Mouse (Mus musculus) thymus, postnatal 36 days (tissue): ENCODE results near the gene Cntnap2.

Experiments used
- DNase-seq, 2 experiments: peaks; one replicate each; pipeline ENCODE4 v3.0.0; 2022; ENCODE audit warnings: mixed read lengths in 2 of 2

Cntnap2 gene

GRCm38 (mm10) chr6:45945144-45945985, 886.2 kb downstream of the Cntnap2 start:
- DNase-seq = no peak

DNA sequence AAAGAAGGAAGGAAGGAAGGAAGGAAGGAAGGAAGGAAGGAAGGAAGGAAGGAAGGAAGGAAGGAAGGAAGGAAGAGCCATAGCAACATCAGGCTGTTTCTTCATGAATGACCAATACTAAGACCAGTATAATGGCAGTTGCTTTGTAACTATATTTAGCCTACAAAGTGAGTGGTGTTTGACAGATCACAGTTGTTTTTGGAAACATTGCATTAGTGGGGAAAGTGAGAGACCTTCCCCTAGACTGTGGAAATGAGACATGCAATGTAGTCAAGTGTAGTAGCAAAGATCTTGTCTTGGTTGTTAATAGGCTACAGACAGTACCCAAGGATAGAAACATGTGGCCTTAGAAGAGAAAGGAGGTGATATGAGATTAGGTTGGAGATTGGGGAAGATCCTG, 895.6 kb downstream of the Cntnap2 start:
- DNase-seq = no peak

- no peak for DNase-seq
Observed at GRCm38 (mm10) chr6:45964494-45964893, 905.3 kb downstream of the Cntnap2 start.

GRCm38 (mm10) chr6:45974471-45975154, 915.5 kb downstream of the Cntnap2 start:
- no peak for DNase-seq

GRCm38 (mm10) chr6:45979171-45979570, 920.0 kb downstream of the Cntnap2 start:
- DNase-seq = no peak

DNA sequence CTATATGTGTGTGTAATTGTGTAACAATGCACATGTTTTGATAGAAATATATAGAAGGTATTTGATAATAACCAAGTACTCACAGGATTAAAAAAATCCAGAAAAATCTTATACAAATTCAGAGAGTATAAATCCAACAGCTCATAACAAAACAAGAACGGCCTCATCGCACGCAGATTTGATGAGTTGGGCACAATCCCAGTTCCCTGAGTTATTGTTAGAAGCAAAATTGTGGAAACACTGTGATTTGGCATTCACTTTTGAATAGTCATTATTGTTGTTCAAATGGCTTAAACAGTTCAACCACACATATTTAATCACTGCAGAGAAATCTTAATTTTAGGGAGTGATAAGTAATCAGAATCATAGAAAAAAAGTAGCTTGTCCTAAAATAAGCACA, 928.9 kb downstream of the Cntnap2 start:
- no peak for DNase-seq

- no peak for DNase-seq
Observed at GRCm38 (mm10) chr6:45991086-45991485, 931.9 kb downstream of the Cntnap2 start.

- DNase-seq = no peak
Observed at GRCm38 (mm10) chr6:46022515-46023143, 963.5 kb downstream of the Cntnap2 start.

DNA sequence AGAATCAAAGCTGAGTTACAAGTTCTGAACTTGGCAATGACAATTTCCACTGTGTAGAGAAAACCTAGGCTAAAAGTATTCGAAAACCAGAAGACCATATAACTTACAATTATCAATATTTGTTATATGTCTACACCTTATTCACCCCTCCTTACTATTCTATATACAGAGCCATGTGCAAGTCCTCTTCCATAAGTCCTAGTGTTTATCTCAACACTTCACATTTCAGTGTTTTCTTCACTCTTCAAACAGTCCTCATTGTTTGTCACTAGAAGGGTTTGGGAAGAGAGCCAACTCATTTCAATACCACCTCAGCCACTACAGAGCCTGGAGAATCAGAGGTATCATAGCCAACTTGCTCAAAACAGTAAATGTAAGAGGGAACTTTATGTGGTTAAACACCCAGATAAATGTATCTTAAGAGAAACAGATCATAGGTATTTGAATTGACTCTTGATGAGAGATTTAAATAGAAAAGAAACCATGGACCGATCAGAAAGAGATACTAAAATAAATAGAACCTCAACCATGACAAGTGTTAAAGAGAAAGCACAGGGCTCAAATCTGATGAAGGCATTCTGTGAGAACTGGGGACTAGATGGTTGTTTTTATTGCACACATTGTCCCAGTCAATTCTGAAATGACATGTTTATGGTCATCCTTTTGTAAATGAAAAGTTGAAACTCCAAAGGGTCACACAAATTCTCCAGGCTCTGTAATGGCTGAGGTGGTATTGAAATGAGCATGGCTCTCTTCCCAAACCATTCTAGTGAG, 972.9 kb downstream of the Cntnap2 start:
- DNase-seq = no peak

DNA sequence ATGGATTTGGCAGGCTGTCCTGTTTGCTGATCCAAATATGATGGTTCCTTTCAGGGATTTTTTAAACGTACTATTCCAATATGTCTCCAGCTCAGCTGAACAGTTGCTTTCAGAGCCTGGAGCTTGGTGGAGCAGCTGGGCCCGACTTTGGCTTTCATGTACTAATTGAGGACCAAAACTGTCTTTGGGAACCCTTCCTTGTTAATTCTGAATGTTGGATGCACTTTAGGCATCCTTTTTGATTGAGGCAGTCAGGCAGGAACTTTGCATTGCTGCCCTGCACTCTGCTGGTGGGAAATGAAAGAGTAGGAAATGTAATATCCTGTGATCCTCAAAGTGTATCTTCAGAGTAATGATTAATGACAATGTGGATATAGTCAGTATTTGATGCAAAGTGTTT, 974.0 kb downstream of the Cntnap2 start:
- no peak for DNase-seq

DNA sequence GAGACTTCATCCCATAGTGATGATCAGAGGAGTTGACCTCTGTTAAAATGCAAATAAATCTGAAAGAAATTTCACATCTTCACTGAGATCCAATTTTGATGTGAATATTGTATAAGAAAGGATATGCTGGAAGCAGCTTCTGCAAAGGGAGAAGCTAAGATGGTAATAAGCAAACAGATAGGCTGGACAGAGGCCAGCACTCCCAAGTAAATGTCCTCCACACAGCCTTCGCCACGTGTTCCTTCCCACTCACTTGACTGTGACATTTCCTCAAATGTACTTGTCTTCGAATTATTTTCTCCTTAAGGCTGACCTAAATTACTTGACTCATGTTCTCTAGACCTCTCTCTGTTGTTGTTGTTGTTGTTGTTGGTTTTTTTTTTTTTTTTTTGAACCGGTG, 981.5 kb downstream of the Cntnap2 start:
- DNase-seq = no peak

DNA sequence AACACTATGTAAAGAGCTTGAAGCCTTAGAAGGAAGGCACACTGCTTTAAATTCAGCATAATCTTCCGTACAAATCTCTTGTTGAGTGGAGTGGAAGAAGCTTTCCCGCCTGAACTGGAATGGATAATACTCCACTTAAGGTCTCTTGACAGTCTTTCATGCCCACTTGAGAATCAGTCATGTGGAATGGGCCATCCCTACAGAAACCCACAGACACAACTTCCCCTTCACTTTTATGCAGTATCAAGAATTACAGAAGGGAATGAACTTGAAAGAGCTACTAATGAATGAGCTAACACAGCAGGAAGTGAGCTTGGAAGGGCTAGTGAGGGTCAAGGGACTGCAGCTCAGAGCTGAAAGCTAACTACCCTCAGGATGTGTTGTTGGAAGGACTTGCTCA, 1021.1 kb downstream of the Cntnap2 start:
- DNase-seq = no peak

GRCm38 (mm10) chr6:46081432-46081831, 1022.3 kb downstream of the Cntnap2 start:
- DNase-seq = no peak

- no peak for DNase-seq
Observed at GRCm38 (mm10) chr6:46143189-46143841, 1084.2 kb downstream of the Cntnap2 start.

DNA sequence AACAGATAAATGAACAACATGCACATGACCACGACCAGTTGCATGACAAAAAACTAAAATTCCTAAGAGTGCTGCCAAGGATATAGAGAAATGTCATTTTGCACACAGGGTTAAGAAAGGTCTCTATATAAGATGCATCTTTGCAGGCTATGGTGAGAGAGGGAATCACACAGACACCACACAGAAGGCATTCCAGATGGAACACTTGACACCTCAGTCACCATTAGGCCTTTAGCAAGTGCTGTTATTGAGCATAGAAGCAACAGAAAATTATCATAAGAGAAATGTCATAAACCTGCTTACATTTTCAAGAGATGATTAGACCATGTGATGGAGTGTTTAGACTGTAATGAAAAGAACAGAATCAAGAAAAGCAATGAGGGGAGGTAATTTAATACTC, 1107.7 kb downstream of the Cntnap2 start:
- DNase-seq = no peak

DNA sequence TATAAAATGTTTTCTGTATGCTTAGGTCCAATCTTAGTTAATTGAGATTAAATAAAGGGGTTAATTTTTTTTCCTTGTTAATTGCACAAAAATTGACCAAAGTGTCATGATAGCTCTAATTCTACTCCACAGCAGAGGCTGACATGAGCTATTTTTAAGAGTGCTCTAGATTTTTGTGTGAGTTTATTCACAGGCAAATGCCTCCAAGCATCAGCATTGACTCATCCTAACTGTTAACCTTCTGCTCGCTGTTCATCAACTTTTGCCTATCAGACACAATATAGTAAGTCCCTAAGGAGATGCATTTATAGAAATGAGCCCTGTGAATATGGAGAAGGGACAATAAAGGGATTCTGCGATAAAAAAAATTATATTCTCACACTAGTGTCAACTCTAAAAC, 1138.1 kb downstream of the Cntnap2 start:
- DNase-seq = no peak

- DNase-seq = no peak
Observed at GRCm38 (mm10) chr6:46201828-46202227, 1142.7 kb downstream of the Cntnap2 start.

- DNase-seq = no peak
Observed at GRCm38 (mm10) chr6:46205531-46205930, 1146.4 kb downstream of the Cntnap2 start.

- DNase-seq = no peak
Observed at GRCm38 (mm10) chr6:46232889-46233288, 1173.7 kb downstream of the Cntnap2 start.

- DNase-seq = no peak
Observed at GRCm38 (mm10) chr6:46240349-46240748, 1181.2 kb downstream of the Cntnap2 start.

GRCm38 (mm10) chr6:46263171-46263570, 1204.0 kb downstream of the Cntnap2 start:
- DNase-seq = no peak

DNA sequence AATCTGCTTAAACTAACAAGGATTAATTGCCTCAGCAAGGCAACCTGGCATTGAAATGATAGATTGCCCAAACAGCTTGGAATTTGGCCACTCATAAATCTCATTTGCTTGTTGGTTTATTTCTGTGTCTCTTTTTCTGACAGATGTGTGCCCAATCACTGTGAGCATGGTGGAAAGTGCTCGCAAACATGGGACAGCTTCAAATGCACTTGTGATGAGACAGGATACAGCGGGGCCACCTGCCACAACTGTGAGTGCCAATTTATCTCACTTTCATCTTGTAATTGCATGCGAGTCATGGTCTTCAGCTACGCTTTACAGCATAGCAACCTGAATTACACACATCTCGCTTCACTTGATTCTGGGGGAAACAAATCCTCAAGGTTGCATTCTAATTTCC, 1287.8 kb downstream of the Cntnap2 start:
- no peak for DNase-seq

DNA sequence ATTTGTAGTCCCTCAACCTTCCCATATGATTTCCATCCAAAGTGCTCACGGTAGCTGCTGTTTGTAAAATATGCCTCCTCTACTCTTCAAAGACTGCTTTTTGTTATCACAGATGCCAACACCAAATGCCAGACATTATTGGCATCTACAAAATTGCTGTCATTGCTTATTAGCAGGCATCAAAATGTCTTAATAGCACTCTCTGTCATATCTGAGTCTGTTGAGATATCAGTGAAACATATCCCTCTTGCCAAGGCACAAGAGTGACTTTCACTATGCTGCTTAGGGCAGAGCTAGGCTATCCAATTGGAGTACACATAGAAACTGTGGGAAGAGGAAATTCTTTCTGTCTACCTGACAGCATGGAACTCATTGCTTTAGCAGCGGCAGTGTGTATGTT, 1301.9 kb downstream of the Cntnap2 start:
- no peak for DNase-seq
